Mouse (Mus musculus) lung, postnatal 25 days (tissue): Measurements from ENCODE around the gene Grip1.
A peak's percentile ranks its signal among the peaks of the same experiment; 100 is the strongest.

ENCODE experiments used
- DNase-seq: peaks from one replicate; pipeline ENCODE4 v3.0.0; 2022; ENCODE audit warnings: low spot score

Gene Grip1

DNA sequence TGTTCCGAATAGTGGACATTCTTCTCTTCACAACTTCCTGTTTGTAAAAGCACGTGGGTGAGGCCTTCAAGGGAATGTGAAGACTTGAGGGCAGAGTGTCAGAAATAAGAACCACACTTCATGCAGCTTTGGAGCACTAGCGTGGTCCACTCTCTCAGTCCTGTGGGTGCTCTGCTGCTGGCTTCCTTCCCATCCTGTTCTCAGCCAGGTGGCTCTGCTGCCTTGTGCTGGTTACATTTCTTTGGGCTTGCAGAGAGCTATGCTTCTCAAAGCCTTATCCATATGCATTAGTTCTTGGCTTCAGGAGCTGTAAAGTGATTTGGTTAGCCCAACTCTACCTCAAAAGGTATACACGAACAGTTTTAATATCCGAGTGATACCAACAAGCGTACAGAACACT is 497.8 kb downstream of the Grip1 start:
- DNase-seq = no peak

DNA sequence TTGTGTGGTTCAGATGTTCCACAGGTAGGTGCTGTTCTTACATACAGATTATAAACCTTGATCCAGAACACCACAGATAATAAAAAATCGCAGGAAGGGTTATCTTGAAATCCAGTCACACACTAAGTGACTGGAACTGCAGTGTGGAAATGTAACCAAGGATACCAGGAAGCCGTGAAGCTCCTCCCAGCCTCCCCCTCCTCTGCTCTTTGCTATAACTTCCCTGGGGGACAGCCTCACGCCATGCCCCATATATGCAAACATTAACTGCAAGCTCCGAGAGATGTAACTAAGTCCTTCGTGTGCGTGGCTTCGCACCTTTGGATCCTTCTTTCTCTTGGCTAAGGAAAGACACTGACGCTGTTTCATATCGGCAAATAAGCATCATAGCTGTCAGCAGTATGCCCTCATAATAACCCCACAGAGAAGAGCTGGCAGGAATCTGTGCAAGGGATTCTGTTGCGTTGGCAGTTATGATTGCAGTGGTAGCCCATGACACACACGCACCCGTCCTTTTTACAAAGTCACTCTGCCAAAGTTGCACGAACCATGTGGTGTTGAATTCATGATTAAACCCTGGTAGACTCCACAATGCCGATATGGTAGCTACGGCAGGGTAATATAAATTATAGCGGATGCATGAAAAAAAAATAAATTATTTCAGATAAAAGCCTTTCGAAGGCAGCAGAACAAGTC is 503.8 kb downstream of the Grip1 start:
- DNase-seq = no peak

DNA sequence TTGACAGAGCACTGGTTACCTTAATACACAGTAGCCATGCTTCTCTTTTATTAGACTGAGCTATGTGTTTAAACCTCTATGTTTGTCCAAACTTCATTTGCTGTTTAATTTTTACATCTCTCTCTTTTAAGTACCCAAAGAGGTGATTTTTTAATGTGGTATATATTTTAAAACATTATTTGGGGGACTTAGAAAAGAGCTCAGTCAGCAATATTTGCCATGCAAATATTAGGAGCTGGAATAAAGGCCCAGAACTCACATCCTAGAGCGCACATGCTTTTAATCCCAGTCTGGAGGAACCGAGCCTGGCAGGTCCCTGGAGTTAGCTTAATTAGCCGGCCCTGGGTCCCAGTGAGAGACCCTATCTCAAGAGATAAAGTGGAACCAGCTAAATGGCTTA is 507.3 kb downstream of the Grip1 start:
- DNase-seq = no peak

DNA sequence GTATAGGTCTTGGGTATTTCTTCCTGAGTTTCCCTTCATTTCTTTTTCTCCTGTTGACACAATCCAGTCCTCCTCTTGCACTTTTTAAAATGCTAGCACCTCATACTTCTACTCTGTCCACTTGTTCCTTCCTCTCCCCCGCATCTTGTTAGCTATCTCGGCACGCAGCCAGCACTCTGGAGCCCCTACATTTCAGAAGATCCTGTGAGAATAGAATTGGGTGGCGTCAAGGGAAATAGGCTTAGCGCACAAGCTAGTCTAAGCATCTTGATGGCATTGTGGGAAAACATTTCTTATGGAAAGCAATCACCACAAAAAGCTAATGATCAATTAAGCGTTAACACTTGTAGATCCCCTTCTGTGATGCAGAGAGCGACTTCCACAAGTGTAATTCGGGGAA is 512.7 kb downstream of the Grip1 start:
- DNase-seq = no peak

DNA sequence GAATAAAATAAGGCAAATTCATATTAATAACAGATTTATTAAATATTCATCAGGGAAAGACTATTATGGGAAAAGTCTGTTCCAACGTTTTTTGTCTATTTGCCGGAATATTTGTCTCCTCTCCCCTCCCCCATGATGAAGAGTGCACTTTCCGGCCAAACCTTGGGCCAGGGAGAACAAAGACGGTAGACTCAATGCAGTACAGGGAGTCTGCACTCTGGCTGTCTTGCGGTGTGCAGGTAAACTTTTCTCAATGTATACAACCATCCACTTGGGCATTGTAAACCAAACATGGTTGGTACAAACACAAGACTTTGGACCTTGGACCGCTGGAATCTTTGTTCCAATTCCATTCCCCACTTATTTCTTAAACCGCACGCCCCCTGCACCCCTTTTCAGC is 525.8 kb downstream of the Grip1 start:
- no peak for DNase-seq

DNA sequence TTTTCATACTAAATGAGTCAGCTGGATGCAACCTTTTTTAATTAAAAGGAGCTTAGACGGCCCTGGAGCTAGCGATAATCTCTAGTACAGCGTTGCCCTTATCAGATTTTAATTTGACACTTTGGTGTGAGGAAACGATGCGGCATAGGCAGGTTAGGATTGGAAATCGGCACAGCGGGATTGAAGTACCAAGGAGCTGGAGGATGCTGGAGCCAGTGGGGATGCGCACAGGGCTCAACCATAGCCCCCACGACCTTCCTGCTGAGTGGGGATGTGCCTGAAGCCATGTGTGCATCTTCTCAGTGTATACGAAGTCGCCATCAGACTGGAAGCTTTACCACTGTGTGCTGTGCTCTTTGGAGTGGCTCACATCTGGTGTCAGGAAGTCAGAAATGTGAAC is 526.4 kb downstream of the Grip1 start:
- DNase-seq = no peak

DNA sequence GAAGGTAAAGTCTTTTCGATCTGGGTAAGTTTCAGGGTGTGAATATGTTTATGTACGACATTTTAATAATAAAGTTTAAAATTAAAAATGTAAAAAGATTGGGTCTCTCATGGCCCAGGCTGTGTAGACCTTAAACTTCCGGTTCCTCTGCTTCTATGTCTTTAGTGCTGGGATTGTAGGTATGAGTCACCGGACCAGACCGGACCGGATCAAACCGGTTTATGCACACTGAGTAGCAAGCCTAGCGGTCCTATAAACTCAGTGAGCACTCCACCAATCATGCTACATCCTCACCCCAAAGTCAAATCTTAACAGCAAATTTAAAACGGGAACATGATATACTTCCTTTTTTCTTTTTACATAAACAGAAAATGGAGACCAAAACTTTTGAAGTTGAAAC is 530.7 kb downstream of the Grip1 start:
- no peak for DNase-seq

DNA sequence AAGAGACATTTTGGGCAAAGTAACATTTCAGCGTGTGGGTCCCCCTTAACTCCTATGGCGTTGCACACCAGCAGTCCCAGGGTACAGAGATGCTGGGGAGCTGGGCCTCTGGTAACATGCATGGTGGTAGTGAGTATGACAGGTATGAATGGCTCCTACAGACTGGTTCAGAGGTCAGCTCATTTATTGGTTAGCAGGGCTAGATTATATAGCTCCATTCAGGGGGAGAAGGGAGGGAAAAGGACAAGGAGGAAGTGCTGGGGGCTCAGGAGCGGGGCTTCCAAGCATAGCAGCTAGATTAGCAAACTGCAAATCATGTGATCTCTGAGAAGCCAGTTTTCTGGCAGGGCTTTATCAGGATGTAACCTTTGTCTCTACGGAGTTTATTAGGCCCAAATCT is 544.8 kb downstream of the Grip1 start:
- no peak for DNase-seq

DNA sequence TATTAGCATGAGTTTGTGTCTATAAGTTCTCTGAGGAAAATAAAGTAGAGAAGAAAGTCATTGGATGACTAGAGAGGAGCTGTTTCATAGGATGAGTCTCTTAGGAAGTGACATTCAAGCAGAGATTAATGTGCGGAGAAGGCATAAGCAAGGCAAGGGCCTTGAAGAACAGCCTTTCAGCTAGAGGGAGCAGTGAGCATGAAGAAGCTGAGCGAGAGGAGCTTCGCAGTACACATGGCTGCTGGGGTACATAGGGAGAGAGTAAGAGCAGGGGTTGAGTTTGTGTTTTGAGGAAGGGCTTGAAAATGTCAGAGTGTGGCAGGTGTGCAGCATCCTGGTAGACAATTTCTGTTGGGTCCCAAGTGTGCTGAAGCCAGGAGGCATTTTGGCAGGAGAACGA is 548.5 kb downstream of the Grip1 start:
- no peak for DNase-seq

DNA sequence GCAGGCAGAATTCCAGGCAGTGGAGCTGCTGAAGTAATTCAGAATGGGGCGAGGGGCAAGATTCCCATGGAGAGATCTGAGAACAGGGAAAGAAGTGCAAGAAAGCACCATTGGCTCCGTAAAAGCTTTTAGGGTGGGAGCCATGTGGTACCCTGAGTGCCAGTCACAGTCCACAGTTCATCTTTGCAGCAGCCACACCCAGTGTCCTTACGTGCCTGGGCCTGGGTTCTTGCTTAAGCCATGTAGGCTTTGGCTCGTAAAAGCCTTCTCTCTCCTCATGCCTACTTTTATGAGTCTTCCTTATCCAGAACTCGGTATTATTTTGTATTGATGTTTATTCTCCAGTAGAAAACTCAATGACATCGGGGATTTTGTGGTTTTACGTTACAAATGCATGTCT is 550.5 kb downstream of the Grip1 start:
- DNase-seq = no peak

DNA sequence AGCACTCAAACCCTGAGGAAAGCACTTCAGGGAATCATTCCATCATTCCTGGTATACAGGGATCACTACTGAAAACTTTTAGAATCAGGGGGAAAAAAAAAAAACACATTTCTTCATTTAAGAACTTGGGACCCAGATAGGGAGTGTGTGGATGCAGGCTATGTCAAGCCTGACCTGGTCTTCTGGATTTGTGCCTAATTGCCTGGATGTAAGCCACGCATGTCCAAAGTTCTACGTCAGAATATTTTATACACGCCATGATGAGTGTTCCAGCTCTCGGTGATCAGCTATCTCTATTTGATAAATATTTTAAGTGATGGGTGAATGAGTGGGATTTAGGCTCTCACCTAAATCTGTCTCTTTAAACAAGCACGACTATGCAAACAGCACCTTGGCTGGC is 552.0 kb downstream of the Grip1 start:
- DNase-seq = no peak

DNA sequence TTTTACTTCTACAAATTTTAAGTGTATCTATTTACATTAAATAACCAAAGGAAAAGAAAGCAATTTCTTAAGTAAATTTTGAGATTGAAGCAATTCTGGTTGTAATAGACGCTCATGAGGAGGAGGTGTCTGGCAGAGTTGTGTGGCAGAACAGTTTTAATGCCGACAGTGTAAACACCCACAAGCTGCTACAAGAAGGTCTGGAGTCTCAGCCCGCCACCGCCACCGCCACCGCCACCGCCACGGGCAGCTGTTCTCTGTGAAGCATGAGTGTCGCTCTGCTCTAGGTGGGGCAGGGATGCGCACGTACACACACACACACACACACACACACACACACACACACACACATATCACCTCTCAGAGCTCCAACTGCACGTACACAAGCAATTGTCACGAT is 558.7 kb downstream of the Grip1 start:
- DNase-seq = no peak

DNA sequence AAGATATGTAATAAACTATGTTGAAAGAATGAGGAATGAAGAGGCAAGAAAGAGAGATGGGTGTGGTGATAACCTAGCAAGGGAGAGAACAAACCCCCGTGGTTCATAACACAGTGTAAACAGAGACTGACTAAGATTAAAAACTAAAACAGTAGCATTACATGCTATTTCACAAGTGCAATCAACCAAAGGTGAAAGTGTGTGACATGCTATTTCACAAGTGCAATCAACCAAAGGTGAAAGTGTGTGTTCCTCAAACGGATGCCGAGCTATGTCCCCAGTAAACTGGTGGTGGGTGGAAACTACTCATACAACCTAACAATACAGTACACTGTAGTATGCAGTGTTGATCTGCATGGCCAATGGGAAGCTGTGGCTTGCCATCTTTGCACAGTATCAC is 561.5 kb downstream of the Grip1 start:
- DNase-seq = no peak

DNA sequence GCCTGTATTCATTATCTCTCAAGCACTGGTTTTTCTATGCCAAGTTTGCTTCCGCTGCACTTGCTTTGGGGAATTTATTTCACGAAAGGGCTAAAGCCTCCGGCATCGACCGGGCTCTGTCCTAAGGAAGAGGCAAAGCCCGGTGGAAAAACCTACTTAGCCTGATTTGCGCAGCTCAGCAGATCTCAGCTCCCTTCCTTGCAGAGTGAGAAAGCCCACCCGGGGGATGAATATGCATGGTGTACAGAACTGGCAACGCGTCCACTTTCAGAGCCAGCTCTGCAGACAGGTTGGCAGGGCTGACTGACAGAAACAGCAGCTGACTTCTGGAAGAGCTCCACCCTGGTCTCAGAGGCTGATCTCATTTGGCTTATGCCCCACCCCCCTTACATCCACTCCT is 572.8 kb downstream of the Grip1 start:
- no peak for DNase-seq

DNA sequence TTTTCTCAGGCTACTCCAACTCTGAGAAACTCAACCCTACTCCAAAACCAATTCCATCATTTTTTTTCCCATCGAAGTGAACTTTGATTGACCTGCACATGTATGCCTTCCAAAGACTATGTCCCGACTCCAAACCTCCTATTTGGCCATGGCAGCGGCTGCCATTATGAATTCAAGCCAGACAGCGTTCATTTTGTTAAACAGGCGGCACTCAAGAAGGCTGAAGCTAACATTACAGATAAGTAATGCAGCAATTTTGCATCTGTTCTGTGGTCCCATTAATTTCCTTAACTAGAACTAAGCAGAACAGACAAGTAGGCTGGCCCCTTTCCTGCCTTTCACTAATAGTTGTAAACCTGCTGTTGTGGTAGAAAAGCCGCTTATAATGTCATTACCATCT is 577.3 kb downstream of the Grip1 start:
- DNase-seq = no peak

DNA sequence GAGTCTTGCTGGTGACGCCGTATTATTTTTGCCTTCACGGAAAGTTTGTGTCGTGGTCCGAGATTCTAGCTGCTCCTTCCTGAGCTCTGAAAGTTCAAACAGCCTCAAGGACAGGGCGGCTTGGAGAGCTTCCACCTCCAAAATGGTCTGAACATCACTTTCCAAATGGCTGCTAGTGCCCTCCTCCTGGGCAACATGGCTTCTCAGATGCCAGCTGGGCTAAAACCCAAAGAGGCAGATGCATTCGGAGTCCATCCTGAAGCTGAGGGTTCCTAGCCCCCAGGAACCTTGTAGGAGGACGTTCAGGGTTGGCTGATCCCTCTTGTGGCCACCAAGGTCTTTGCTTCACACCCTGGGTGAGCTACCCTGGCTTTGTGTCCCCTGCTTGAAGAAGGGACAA is 577.7 kb downstream of the Grip1 start:
- no peak for DNase-seq

DNA sequence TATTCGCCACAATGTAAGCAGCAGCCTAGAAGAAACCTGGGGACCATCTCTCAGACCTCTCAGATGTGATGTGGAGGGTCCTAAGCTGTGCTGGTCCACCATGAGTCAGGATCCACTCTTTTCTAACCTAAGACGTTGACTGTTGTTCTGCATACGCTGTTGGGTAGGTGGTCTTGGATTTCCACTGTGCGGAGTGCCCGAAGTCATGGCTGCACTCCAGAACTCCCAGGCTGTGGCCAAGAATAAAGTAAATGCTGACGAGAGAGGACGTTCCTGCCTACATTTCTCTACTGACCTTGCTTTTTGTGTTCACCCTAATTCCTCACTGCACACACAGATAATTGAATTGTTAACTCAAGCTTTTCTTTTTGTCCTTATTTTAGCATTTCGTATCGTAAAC is 580.2 kb downstream of the Grip1 start:
- DNase-seq = no peak

DNA sequence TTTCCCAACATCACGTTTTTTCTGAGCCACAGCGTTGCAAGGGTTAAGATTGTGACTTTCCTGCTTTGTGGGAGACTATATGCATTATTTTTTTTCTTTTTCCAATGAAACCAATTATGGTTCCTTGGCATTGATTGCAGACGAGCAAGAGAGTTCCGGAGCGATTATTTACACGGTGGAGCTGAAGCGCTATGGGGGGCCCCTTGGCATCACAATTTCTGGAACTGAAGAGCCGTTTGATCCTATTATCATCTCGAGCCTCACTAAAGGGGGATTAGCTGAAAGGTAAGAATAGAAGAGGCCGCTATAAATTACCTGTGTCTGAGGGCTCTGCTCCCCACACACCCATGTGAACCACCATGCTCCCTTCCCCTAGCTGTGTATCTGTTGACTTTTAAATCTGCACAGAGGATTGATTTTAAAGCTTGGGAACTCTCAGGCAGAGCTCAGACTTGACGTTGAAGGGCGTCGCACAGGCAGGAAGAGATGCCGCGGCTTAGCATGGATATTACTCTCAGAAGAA is 581.6 kb downstream of the Grip1 start:
- no peak for DNase-seq

DNA sequence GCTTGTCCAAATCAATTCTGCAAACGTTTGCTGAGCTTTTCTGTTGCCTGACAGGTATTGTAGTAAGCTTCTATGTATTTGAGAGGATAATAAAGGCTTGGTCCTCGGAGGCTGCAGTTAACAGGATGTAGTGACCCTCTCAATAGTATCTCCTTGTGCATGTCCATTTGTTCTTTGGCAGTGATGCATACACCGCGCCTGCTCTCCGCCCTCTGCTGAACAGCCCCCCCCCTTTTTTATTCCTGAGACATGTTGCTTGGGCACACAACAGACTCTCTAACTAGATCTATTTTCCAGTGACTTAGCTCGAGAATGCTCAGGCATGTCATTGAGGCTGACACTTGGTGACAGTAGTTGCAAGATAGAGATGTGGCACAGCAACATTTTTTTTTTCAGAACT is 582.2 kb downstream of the Grip1 start:
- DNase-seq = no peak

DNA sequence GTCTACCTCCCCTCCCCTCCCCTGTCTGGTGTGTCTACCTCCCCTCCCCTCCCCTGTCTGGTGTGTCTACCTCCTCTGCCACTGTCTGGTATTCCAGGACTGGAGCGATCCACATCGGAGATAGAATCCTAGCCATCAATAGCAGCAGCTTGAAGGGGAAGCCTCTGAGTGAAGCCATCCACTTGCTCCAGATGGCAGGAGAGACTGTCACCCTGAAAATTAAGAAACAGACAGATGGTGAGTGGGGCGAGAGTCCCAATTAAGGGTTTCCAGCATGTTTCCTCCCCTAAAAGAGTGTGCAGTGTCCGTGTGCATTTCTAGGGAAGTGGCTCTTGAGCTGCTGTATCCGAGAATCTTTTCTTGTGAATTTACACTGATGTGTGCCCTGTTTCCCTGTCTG is 584.6 kb downstream of the Grip1 start:
- DNase-seq = no peak

DNA sequence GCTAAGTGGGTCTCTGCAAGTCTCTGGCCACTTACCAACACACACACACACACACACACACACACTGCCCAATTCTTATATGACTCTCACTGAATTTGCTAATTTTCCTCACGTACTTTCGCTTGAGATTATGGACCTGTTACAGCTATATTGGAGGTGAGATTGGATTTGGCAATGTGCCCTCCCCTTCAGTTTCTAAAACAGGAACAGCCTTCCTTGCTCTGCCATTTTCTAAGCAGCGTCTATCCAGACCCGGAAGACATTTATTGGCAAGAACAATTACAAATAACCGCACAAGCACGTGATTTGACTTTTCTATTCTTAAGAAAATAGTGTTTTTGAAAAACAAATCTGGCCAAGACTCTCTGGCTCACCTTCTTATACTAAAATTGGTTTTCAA is 590.6 kb downstream of the Grip1 start:
- no peak for DNase-seq

DNA sequence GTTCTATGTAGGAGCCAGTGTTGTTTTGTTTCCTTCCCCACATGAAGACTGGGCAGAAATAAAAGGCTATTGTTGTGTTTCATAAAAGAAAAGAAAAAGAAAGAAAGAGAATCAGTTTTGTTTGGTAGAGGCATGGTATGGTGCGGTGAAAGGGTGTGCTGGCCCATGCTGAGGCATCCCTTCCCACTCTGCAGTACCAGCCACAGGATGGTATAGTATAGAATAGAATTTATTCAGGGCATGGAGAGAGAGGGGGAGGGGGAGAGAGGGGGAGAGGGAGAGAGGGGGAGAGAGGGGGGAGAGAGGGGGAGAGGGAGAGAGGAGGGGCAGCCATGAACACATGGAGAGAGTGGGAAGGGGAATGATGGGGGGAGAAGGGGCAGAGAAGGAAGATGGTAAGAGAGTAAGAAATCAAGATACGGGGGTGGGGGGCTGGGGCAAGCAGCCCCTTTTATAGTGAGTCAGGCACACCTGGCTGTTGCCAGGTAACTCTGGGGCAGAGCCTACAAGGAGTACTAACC is 591.1 kb downstream of the Grip1 start:
- no peak for DNase-seq

DNA sequence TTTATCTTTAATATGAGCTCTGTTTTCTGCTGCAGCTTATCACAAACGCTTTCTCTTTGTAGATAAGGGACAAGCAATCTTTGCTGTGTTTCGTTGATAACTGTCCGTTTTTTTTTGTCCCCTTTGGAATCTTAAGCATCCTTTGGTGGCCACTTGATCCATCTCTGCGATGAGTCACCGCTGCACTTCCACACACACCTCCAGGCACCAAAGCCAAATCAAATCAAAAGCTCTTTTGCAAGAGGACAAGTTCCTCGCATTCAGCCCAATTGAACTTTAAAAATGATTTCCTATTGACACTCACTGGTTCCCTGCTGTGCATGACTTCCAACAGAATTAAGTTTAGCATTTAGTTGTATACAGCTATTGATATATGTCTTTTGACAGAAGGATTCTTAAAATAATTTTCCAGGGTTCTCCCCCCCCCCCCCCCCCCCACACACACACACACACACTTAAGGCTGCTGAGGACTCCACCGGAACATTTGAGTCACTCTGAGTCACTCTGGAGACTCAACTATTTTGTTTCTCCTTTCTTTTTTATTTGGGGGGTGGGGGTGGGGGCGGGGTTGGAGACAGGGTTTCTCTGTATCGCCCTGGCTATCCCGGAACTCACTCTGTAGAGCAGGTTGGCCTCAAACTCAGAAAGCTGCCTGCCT is 607.1 kb downstream of the Grip1 start:
- DNase-seq = peak; percentile 4
